Mouse (Mus musculus) ZHBTc4 (cell line): ENCODE results near the gene Bcl3.

Experiments used
- DNase-seq: peaks from one replicate; pipeline ENCODE4 v3.0.0-alpha.2; 2011; ENCODE audit warnings: low read depth, low spot score

Bcl3 gene

DNA sequence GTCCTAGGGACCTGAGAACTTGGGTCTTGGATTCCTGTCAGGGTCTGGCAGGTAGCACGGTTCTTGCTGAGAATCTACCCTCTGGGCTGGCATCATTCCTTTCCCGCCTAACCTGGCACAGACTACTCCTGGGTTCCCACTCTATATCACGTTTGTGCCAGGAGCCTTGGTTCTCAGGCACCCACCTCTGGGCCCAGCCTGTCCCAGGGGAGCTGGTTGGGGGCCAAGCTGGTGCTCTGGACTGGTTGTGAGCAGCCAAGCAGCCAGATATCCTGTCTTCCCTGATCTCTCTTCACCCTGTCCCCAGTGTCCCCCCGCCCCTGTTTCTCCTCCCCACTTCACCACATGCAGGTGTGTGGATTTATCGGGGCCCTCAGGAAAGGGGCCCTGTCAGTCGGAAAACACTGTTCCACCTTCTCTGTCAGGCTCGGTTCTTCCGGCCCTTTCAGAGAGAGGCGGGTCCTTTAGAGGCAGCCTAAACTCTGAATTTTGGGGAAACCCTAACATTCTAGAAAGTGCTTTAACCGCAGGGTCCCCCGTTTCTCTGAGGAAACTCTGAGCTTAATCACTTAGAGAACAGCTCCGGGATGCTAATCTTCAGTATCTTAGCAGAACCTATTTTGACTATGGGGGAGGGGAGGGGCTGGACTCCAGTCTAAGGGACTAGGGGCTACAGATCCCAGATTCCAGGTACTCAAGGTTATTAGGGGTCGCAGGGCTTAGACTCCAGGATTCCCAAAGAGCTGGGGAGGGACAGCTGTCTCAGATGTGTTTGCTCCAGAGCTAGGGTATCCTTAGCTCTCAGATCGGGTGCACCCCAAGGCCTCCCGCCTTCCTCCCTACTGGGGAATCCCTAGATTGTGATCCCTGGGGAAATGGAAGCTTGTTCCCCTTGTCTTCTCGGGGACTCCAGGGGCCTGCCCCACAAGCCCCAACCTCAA, 52.9 kb downstream of the Bcl3 start:
- no peak for DNase-seq

DNA sequence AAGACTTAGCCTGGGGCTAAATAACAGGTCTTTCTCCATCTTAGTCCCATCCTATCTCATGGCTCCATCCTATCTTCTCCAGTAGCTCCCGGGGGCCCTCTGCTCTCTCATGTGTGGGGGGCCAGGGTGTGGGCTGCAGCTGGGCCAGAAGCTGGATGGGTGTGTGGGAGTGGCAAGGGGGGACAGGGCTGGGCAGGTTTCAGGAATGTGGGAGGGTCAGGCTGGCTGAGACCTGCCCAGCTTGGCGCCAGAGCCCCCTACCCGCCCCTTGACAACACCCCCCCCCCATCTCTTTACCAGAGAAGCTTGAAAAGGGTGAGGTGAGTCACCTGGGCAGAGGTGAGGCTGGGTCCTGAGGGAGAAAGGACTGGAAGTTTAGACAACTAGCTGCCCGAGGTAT, 53.6 kb downstream of the Bcl3 start:
- DNase-seq = no peak

DNA sequence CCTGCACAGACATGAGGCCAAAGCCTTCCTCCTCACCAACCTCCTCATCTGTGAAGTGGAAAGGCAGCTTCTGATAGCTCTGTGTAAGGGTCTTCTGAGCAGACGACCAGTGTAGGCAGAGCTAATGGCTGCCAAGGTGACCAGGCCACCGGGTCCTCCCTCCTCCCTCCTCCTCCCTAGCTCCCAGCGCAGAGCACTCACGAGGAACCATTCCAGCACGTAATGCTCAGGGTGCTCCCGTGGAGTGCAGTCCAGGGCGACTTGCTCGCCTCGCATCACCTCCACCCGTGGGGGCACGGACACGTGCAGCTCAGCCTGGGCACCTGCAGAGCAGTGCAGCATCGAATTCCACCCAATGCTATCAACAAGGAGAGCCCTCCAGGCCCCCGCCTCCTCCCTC, 54.3 kb downstream of the Bcl3 start:
- DNase-seq = no peak

DNA sequence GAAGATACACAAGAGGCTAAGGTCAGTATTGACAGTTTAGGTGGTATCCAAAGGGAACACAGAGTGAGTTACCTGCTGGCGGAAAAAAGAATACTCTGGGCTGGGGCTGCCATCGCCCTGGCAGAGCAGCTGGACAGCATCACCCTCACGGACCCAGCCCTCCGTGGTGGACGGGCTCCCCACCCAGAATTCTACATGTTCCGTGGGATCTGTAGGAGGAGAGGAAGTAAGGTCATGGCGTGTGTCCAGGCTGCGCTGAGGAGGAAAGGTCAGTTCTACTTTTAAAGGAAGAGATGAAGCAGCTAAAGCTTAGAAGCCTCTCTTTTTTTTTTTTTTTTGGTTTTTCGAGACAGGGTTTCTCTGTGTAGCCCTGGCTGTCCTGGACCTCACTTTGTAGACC, 58.0 kb downstream of the Bcl3 start:
- no peak for DNase-seq

DNA sequence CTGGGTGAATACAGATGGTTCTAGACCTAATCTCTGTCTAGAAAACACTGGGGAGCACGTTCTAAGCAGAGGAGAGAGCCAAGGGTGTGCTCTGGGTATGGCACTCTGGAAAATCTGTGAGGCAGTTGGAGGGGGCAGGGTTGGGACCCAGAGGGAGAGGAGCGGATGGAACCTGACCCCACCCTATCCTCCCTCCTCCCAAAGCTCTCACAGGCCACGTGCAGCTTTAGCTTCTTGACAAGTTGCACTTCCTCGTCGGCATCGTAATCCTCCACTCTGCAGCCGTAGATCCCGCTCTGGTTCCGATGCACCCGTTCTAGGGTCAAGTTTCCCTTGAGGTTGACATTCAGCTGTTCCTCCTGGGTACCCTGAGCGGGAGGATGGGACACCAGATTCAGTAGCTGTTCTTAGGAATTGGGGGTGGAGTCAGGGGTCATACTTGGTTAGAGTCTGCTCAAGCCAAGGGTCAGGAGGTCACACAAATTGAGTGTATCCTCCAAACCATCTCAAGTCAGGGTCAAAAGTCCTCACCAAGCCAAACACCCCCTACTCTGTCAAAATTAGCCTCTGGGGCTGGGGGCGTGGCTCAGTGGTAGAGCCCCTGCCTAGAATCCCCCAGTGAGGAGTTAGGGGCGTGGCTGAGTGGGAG, 58.6 kb downstream of the Bcl3 start:
- DNase-seq = peak; percentile 65

DNA sequence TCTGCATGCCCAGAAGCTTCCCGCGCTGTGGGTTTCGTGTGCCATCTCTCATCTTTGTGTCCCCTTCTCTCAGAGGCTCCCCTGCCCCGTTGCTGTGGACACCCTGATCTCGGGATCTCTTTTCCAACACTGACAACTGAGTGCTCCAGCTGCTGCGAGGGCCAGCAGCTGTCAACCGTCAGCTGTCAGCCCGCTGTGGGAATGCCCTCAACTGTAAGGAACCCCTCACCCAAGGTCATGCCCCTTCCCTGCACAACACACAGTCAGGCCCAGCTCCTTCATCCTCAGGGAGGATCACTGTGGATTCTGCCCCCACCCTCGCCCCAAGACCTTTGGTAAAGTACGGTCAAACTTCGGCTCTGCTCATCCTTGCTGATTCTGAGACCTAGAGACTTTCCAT, 60.3 kb downstream of the Bcl3 start:
- no peak for DNase-seq

DNA sequence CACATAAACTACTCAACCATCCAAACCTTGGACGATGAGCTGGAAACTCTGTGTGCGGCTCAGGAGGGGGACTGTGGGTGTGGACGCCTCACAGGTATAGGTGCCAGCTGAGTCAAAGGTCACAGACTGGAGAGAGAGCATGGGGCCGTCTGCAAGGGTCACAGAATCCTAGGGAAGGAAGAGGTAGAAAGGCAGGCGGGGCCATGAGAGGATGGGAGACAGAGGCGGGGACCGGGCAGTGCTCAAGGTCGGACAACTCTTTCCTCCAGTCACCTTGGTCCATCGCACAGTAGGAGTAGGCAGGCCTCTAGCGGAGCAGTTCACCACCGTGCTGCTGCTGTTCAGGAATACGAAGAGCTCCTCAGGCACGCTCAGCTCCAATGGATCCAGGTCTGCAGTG, 62.5 kb downstream of the Bcl3 start:
- DNase-seq = no peak

DNA sequence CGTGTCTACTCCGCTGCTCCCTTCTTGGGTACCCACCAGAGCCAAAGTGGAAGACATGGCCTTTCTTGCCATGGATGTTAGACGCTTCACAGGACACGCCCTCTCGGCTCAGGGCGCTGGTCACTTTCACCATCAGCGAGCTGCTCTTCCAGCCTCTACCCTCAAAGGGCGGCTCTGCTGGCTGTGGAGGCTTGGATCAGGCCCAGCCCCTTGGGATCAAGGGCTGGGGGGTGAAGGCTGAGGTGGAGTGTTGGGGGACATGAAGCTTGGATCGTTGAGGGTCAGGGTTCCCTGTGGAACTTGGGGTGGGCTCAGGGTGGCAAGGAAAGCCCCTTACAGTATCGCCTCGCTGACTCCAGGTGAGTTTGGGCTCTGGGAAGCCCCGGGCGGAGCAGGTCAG, 63.9 kb downstream of the Bcl3 start:
- DNase-seq = no peak
